Mouse (Mus musculus): Measurements from ENCODE around the gene Pdk4.

DNA sequence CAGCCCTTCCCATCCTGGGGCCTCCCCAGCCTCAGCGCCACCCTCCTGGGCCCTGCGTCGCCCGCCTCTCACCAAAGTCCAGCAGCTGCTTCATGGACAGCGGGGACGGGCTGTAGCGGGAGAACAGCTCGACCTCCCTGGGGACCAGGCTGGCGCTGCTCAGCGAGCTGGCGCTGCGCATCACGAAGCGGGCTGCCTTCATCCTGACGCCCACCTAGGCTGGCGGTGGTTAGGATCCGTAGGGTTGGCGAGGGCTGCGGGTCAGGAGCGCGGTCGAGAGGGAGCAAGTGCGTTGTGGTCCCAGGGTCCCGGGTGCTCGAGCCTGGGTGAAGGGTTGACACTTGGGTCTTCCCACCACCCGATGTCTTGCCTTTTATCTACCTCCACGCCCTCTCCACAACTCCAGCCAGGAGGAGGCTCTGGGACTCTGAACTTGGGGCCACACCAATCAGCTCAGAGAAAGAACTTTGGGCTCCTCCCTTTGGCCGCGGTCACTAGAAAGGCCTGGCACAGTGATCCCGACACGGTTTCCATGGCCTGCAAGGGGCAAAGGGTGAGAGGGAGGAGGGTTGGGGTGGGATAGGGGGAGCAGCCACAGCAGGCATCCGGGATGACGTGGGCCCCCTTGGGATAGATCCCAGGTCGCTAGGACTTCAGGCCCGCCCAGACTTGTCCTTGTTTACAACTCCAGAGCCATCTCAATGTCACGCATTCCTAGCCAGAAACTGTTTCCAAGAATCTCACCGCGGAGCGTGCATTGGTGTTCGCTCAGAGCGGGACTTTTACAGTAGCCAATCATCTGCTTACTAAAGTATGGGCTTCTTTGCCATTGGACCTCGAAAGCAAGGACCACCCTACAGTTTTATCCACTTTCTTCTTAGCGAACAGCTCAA lies at the start of gene Pdk4:
- no peak for TF ChIP-seq CTCF (IDR thresholded peaks at IDR 0.05; ENCODE audit: low read depth, low read length)
- no peak for TF ChIP-seq GATA1 (IDR thresholded peaks at IDR 0.05; ENCODE audit: borderline replicate concordance, low read length)
- no peak for TF ChIP-seq TAL1 (conservative IDR thresholded peaks at IDR 0.05; ENCODE audit: low read depth, low read length)
- TF ChIP-seq POLR2AphosphoS5 (IDR thresholded peaks at IDR 0.05; ENCODE audit: insufficient replicate concordance, low read depth, low read length): no peak
- TF ChIP-seq GATA2 (IDR thresholded peaks at IDR 0.05; ENCODE audit: borderline replicate concordance, low read depth, low read length): no peak
